ENCODE assay signal across 8 mouse cellular contexts in genomic region chr3:156562424-156562785, GRCm38 (mm10). TPM values are rescaled to one million over a fixed set of nuclear protein-coding genes. Genes with fewer than 3 reads are reported as not detected.
DNase-seq lines count a peak whose midpoint lies in the region; ATAC-seq and TF ChIP-seq lines count a peak whose summit lies in the region.

No protein-coding gene starts in this region.

- under 1% methylated on average over 10 of the region's 10 CpGs for whole genome bisulfite sequencing in lung, embryonic 14.5 days
- 2% methylated on average over 10 of the region's 10 CpGs for WGBS in hindbrain, embryonic 10.5 days
- WGBS in midbrain, embryonic 13.5 days = 0% methylated on average over 10 of the region's 10 CpGs

- H3K4me1 ChIP-seq in lung, embryonic 14.5 days (ENCODE audit: insufficient read depth) = no peaks in the 10 kb centered on the region
- peaks cover 24% of the 10 kb centered on the region for H3K4me1 ChIP-seq in hindbrain, embryonic 10.5 days (replicated peaks)
- H3K4me1 ChIP-seq in midbrain, embryonic 13.5 days (replicated peaks) = peaks cover 41% of the 10 kb centered on the region

- H3K27me3 ChIP-seq in lung, embryonic 14.5 days (ENCODE audit: insufficient read depth, low read length) = peaks cover 13% of the 10 kb centered on the region; the same call in 1 of the 2 replicates
- H3K27me3 ChIP-seq in hindbrain, embryonic 10.5 days (ENCODE audit: insufficient read depth, poor library complexity, severe bottlenecking) = peaks cover 39% of the 10 kb centered on the region
- peaks cover 8% of the 10 kb centered on the region; the same call in 1 of the 2 replicates for H3K27me3 ChIP-seq in midbrain, embryonic 13.5 days

- peak; percentile 9 for DNase-seq in embryo, embryonic 10 days (ENCODE audit: low spot score)
- no peak for DNase-seq in embryo, embryonic 9.5 days (ENCODE audit: extremely low spot score)
- peak; percentile 19 for DNase-seq in lung, embryonic 14.5 days
- DNase-seq in lung, adult 18-20 months = no peak
- no peak for DNase-seq in hindbrain, embryonic 10.5 days (ENCODE audit: low spot score)
- no peak for DNase-seq in adrenal gland, postnatal 25 days
- DNase-seq in lung, postnatal 10 days = no peak

- ATAC-seq in lung, embryonic 14.5 days (ENCODE audit: insufficient read depth) = no peak
- ATAC-seq in midbrain, embryonic 13.5 days = 0 out of 2 replicates have a peak, but pooled peaks have one; percentile 0

- H3K4me2 ChIP-seq in lung, embryonic 14.5 days = peak overlapping the region; percentile 69
- H3K4me2 ChIP-seq in midbrain, embryonic 13.5 days (replicated peaks) = peak overlapping the region; percentile 64

- H3K9me3 ChIP-seq in lung, embryonic 14.5 days (ENCODE audit: low read depth, low read length) = no peaks in the 10 kb centered on the region
- H3K9me3 ChIP-seq in hindbrain, embryonic 10.5 days = no peaks in the 10 kb centered on the region
- no peaks in the 10 kb centered on the region for H3K9me3 ChIP-seq in midbrain, embryonic 13.5 days

- no peak for TF ChIP-seq CTCF in lung, embryonic 14.5 days (IDR thresholded peaks at IDR 0.05; ENCODE audit: low read depth)

- peak overlapping the region; percentile 48 for H3K9ac ChIP-seq in lung, embryonic 14.5 days
- H3K9ac ChIP-seq in midbrain, embryonic 13.5 days (replicated peaks) = peak overlapping the region; percentile 76

- peak overlapping the region; percentile 58 for H3K4me3 ChIP-seq in lung, embryonic 14.5 days (ENCODE audit: low read depth, low read length)
- peak overlapping the region; percentile 67 for H3K4me3 ChIP-seq in hindbrain, embryonic 10.5 days
- H3K4me3 ChIP-seq in midbrain, embryonic 13.5 days (replicated peaks) = peak overlapping the region; percentile 56

- no peaks in the 10 kb centered on the region for H3K36me3 ChIP-seq in lung, embryonic 14.5 days (ENCODE audit: insufficient read depth)
- no peaks in the 10 kb centered on the region for H3K36me3 ChIP-seq in hindbrain, embryonic 10.5 days
- H3K36me3 ChIP-seq in midbrain, embryonic 13.5 days = no peaks in the 10 kb centered on the region

- no peak overlapping the region for H3K27ac ChIP-seq in lung, embryonic 14.5 days (ENCODE audit: low read depth)
- peak overlapping the region; percentile 91 for H3K27ac ChIP-seq in hindbrain, embryonic 10.5 days
- peak overlapping the region; percentile 96 for H3K27ac ChIP-seq in midbrain, embryonic 13.5 days

RNA-seq across cellular contexts. Expression of gene Negr1, which starts 0.8 kb away (rescaled TPM):
- polyA plus RNA-seq in lung, embryonic 14.5 days (2014; fragmentation: Nextera tagmentation; extraction: Ambion mirVana) = 7.6 and 7.8 TPM in 2 replicates
- polyA plus RNA-seq in hindbrain, embryonic 10.5 days (2016; fragmentation: Nextera tagmentation; extraction: Ambion mirVana) = 4.0 and 4.7 TPM in 2 replicates
- polyA plus RNA-seq in midbrain, embryonic 13.5 days (2015; fragmentation: Nextera tagmentation; extraction: Ambion mirVana) = 34.1 and 34.3 TPM in 2 replicates
- 6.3 and 7.0 TPM in 2 replicates for total RNA-seq in adrenal gland, postnatal 25 days (2021)

Comparison
In these comparisons a context has a peak if more than half of its experiments do, and no peak if none do; other contexts are left out.
1. DNase-seq: peak in embryo, embryonic 10 days (single experiment) and lung, embryonic 14.5 days (single experiment); none in embryo, embryonic 9.5 days (single experiment), lung, adult 18-20 months (0 of 2), hindbrain, embryonic 10.5 days (single experiment), adrenal gland, postnatal 25 days (single experiment) and lung, postnatal 10 days (single experiment).
2. Peak in every context shown above with its lines, with median percentiles within 50 percentile points of each other: H3K4me3 ChIP-seq.